Mouse (Mus musculus) bone marrow macrophage, adult 2 months (primary cell): ENCODE measurements around the gene Apba1.

Source experiments
- CTCF ChIP-seq: IDR thresholded peaks from 2 replicates; pipeline ENCODE4 v1.5.1; 2012; ENCODE audit warnings: low read depth, mild to moderate bottlenecking, low read length, moderate library complexity
- POLR2A ChIP-seq: IDR thresholded peaks from 2 replicates; pipeline ENCODE4 v1.6.1; 2012; ENCODE audit warnings: mild to moderate bottlenecking, low read depth, low read length, borderline replicate concordance

DNA sequence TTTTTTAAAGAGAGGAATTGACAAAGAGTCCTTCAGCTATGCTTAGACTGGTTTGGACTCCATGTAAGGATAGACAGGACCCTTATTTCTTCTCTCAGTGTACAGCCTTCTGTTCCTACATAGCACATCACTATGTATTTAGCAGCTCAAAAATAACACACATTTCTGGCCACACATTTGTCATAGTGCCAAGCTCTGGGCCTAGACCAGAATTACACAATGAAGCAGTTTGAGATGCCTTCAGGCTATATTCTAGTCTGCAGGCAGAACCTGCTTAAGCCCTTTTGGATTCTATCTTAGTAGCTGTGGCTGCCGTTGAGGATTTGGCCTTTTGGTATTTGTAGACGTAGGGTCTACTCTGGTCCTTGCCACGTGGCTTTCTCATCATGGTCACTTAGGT, 35.8 kb downstream of the Apba1 start:
- TF ChIP-seq CTCF = no peak
- no peak for TF ChIP-seq POLR2A
